Mouse (Mus musculus): ENCODE measurements around the gene Wdr93.

The Wdr93 gene

DNA sequence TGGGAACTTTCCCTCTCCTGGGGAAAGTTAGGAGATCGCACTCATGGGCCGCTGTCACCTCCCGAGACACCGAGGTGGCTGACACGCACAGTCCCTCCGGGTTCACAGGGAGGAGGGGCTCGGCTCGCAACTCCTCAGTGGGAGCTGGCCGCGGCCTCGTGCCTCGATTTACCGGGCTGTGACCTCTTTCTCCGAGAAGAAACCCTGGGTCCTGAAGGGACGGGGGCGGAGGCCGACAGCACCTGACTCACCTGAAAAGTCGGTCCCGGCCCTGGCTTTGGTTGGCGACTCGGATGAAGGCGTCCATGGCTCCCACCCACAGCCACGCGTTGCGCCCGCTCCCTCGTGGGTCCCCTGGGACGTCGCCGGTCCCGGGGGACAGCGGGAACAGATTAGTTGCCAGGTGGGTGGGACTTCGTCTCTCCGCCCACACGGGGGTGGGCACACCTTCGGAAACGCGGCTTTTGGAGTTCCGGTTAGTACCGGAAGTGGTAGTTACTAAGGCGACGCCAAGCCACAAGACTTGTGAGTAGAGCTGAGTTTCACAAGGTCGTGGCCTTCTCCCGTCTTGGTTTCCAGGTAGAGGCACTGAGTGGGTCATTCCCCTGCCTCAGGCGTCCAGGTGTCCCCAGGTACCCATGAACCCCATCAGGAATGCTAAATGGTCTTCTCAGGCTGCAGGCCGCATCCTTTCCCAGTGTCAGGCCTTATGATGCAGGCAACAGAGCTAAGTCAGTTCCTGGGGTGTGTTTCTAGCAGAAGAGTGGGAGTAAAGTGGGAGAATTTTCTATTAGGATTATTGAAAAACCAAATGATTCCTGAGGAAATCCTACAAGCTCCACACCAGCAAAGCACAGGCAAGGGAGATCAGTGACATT is at the start of gene Wdr93, which contains the start of gene Pex11a:
Gene Wdr93, plus strand, starts transcription at position 505 of the 878 bp plus-strand sequence.
Gene Pex11a, minus strand, starts transcription at position 473 of the 878 bp plus-strand sequence.
- DNase-seq, result peak; percentile 72

DNA sequence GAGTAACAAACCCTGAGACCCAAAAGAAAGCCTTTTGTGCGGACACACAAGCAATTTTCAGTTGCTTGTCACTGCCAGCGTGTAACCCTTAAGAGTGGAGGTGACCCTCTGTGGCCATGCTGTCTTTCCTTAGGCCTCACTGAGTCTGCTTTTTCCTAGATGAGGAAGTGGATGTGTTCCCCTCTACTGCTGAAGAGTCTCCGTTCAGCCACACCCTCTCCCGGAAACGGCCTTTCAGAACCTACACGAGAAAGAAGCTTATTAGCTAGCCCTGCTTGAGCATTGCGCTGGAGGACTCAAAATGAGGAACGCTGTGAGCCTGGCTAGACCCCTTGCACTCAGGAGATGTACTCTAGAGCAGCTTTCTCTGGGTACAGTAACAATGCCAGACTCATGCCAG is 46.5 kb upstream of the Wdr93 start:
- no peak for DNase-seq

DNA sequence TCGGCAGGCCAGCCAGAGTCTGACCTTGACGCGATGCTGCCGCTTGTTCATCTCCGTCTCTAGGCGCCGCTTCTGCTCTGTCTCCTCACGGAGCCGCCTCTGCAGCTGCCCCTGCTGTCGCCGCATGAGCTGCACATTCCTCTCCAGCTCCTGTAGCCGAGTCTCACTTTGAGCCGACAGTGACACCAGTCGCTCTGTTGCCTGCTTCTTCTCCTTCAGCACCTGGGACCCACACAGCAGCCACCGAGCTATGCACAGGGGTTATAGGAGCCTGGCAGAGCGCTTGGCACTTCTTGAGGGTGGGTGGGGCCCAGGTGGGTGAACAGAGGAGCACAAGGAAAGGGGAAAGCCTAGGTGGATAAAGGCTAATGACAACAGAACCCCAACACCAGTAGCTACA is 40.2 kb upstream of the Wdr93 start:
- DNase-seq, result no peak

DNA sequence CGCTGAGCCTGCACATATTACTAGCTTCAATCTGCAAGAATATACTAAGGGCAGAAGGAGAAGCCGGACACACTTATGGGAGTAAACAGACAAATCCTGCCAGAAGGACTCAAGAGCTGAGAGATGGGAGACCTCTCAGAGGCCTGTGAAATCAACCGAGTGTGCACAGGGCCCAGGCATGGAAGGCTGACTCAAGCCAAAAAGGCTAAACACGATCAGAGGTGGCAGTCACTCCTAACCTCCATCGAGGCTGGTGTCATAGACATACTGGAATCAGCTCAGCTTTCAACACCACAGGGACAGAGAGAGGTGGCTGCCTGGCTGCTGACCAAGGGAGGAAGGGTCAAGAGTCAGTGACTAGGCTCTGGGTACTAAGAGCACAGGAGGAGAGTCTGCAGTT is 37.8 kb upstream of the Wdr93 start:
- no peak for DNase-seq

DNA sequence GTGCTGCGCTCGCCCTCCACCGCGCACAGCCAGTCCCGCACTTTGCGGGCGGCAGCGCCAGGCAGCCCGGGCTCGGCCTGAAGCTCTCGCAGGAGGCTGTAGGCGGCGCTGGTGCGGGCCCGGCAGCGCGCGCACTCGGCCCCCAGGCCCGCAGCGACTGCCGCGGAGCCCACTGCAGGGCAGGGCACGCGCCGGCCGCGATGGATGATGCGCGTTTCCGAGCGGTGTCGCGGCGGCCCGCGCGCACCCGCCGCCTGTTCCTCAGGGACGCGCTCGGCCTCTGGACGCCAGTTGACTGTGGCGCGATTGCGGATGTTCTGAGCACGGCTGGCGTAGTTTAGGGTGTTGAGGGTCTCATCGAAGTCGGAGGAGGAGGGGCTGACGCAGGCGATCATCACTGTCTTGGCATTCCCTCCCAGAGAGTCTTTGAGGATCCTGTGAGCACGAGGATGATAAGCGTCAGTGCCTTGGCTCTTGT is 32.8 kb upstream of the Wdr93 start:
- peak; percentile 63 for DNase-seq

DNA sequence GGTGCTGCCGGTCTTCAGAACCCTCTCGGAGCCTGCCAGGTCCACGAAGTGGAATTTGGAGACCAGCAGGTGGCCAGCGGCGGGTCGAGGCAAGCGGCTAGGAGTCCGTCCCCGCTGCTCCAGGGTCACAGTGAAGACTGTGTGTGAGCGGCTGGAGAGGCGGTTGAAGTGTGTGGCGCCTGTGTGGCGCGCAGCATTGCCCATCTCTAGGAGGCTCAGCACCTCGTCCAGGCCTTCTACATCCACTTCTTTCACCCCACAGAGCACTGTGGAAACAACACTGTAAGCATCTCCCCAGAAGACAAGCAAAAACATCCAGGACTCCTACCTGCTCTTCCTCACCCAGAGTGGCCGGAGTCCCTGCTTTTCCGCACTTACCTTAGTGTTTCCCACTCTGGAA is 32.1 kb upstream of the Wdr93 start:
- peak; percentile 30 for DNase-seq

DNA sequence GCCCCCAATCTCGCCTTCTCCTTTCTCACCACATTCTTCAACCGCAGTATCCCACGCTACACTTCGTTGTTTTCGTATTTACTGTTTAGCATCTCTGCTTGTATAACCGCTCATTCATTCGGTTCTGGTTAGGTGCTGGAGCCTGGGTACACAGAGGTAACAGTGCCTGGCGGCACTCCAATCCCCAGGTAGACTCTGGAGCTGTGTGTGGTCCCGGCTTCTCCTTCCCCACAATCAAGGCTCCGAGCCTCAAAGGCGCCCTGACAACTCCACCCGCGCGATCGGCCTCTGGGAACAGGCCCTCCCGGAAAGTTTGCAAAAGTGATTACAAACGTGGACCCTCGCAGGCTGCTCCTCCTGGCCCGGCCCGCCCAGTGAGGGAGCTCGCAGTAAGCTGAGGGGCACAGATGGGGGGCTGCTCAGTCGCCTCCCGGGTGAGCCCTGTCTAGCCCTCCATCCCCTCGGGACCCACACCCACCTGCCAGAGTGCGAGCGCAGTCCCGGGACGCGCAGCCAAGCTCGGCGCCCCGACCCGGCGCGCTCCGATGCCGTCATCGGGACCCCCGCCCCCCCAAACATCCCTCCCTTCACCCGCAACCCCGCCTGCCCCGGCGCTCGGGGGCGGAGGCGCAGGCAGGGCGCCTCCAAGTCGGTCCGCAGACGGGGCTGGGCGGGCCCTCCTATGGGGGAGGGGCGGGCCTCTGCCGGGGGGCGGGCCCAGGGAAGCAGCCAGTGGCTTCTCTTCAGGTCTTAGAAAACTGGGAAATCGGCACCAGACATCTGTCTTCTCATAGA is 27.6 kb upstream of the Wdr93 start, which contains the start of gene Kif7:
Gene Kif7, minus strand, starts transcription at position 534 of the 795 bp plus-strand sequence.
- no peak for DNase-seq

DNA sequence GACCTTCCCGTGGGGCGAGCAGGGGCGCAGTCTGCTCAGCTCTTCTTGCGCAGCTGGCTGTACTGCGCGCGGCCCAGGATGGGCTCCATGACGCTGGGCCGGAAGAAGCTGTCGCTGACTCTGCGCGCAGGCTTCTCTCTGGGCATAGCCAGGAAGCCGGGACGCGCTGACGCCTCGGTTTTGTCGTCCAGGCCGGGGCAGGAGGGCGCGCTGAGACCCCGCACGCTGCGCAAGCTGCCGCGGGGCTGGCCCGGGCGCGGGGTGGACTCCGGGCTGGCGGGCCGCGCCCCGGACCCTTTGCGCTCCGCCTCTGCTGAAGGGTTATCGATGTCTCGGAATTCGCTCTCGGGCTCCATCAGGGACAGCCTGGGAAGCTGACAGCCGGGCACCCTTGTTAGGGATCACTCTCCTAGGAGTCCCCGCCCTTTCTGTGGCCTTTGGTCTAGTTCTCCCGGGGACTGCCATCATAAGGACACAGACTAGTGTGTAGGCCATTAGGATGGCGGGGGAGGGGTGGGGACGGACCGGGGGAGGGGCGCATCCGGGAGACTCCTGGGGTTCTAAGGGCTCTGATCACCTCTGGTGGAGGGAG is 21.5 kb upstream of the Wdr93 start:
- no peak for DNase-seq

DNA sequence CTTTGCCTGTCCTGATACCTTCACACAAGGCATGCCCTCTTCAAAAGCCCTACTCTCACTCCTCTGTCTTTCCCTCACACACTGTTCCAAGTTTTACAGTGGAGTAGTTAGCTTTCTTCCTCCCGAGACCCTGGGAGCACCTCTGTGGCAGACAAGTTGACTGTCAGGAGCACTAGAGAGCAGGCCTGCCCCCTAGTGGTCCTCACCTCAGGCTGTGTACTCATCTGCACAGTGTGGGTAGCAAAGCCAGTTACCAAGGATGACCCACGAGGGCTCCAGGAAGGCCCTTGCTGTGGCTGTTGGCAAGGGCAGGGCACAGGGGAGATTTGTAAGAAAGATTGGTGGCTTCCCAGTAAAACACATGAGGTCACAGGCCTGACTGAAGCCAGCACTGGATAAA is 15.9 kb upstream of the Wdr93 start:
- DNase-seq, result no peak

DNA sequence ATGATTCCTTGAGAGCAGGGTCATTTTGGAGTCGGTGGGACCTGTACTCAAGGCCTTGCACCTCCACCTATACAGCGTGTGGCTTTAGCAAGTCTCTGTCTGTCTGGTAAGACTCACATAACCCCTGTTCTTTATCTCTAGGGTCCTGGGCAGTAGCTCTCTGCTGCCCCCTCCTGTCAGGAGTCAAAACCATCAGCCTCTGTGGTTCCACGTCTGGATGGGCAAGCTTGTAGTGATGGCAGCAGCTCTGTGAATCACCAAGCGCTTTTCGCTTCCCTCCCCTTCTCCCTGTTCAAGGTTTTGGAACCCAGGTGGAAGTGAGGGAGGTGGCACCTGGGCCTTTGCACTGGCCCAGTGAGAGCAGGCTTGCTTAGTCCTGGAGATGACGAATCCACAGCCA is 14.7 kb upstream of the Wdr93 start:
- no peak for DNase-seq

DNA sequence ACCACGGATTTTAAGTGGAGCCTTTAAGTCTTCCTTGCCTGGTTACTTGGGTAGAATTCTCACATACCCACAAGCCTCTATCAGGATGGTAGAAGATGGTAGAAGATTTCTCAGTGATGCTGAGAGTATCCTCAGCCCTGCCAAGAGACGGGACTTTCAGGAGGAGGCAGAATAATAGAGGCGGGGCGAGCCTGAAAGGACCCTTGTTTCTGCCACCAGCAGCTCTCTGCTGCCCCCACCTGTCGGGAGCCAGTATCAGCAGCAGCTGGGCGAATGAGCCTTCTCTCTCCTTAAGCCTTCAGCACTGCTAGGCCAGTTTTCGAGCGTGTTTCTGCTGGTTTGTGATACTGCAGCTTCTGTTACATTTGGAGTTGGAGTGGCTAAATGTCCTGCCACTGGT is 13.8 kb upstream of the Wdr93 start:
- no peak for DNase-seq

DNA sequence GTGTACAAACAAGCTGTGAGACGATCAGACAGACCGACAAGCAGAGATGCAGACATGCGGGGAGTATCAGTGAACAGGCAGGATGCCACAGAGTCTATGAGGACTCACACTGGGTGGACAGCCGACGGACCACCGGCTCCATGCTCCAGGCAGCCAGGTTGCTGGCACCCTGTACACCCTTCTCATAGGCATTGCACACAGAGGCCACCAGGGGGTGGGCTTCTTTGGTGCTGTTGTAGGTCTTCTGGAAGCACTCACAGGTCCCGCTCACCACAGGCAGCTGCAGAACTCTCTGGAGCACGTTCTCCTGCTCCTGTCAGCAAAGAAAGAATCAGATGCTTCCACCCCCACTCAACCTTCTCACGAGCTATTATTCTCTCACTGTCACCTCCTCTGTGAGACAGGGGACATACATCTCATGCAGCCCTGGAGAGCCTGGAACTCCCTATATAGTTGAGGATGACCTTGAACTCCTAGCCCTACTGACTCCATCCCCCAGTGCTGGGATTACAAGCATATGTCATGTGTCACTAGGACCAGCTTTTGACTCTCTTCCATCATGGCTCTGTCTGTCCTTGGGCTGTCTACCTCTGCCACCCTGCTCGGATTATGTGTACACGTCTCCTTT is 13.1 kb upstream of the Wdr93 start:
- no peak for DNase-seq

DNA sequence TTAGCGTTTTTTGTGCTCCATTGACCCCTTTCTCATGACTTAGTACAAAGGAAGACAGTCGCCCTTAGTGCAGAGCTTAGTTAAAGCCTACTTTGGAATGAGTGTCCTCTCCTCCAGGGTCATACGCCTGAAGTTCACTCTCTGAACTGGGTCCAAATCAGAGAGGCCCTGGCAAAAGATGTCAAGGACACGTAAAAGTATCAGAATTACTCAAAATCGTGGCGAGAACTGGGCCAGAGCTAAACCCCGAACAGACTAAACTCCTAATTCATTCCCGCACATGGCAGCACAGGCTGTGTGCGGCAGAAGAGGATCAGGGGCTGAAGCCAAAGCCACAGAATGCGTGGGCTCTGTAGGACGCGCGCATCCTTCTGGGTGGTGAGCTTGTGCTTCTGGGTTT is 11.5 kb upstream of the Wdr93 start:
- DNase-seq, result no peak

DNA sequence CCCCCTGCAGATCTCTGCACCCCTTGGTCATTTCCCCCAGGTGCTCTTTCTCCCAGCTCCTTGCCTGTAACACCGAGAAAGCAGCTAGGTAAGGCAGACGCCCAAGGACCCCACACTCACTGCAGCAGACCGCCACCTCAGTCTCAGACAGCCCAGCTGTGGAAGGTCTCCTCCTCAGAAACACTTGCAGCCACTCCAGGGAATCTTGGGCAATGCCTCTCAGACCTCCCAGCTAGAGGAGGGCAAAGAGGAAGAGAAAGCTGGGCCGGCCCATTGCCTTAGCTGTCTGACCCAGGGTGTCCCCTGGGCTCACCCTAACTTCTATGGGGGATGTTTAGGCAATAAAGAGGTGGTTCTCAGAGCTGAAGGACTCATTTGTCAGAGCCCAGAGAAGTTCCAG is 10.3 kb upstream of the Wdr93 start, which contains the start of gene Plin1:
Gene Plin1, minus strand, starts transcription at position 282 of the 400 bp plus-strand sequence.
- DNase-seq, result no peak

DNA sequence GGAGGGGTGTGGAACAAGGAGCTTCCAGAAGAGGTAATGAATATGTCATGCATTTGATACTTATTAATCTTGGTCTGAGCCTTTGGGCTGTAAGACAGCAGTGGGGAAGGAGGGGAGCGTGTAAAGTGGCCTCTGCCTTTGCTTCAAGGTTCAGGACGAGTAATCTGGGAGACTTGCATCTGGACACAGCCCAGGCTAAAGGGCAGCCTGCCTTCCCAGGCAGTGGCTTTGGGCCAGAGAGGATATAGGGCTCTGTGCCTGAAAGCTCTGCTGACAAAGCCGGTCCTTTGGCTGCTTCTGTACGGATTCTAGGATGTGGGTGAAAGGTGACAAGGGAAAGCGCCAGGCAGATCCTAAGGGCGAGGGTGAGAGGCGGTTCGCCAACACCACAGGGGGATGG is 8.4 kb upstream of the Wdr93 start:
- DNase-seq, result no peak

DNA sequence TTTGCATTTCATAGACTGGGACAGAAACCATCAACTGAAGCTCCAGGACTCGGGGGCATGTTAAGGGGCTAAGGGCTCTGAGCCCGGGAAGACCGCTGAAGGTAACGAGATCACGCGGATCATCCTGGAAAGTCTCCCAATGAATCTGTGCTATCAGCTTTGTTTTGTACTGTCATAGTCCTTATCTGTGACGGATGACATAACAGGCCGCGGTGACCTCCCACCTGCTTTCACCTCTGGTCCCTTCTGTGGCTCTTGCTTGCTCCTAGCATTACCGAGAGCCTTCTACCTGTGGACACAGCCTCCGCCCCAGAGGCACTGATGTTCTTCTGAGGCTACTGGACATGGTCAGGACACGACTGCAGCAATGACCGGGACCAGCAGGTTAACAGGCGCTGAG is 6.5 kb upstream of the Wdr93 start:
- DNase-seq, result no peak

DNA sequence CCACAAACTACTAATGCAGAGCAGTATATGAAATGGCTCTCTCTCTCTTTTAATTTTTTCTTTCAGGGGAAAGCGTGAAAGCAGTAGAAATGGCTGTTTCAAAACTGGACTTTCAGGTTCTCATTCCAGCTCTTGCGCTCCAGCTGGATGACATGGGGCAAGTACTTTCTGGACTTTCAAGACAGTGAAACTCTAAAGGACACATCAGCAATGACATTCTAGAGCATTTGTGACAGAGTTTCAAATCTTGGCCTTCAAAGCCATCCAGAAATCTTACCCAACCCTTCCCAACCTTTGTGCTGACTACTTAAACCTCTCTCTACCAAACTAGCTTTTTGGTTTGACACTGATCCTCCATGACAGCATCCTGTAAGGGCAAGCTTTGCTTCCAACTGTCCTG is 4.0 kb upstream of the Wdr93 start:
- no peak for DNase-seq

DNA sequence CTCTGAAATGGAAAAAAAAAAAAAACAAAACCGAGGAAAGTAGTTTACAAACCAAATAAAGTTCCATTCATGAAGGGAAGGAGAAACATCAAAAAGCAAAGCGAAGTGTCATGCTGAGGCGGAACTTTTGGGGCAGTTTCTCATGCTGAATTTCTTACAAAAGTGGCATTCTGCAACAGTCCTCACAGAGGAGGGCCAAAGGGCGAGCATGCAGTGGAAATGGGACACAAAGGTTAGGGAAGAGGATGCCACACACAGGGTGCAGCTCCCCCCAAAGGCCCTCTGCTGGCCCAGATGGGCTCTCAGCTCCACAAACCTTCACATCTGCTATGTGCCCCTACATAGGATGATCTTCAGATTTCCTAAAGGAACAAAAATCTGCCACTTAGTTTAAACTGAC is 2.7 kb upstream of the Wdr93 start:
- DNase-seq, result no peak

DNA sequence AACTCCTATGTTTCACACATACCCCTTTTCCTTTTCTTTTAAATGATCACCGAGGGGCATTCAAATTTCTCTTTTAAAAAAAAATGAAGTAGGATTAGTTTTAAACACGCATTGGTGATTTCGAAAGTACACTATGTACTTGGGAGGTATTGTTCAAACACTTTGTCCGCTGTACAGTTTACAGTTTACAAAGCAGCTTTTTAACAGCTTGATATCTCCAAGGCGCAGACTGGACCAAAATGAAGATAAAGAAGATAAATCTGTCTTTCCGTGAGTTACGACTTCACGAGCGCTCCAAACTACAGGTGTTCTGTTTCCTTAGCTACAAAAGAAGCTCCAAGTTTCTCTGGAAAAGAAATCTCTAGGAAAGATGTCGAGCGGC is 695 bp upstream of the Wdr93 start:
- no peak for DNase-seq

DNA sequence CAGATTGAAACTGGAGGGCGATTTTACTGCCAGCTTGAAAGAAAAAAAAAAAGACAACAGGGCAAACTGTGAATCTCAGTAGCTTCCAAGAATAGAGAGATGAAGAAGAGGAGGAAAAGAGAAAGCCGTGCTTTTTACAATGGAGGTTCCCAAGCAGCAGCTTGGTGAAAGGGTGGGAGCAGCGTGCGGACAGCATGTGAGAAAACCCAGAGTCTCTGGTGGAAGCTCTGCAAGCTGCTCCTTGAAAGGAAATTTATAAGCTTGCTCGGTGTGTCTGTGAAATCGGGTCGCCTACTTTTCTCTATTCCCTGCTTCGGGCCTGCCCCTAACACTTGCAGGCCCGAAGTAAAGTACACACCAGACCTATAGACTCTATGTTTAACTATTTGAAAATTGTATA is 1.1 kb downstream of the Wdr93 start:
- DNase-seq, result no peak

DNA sequence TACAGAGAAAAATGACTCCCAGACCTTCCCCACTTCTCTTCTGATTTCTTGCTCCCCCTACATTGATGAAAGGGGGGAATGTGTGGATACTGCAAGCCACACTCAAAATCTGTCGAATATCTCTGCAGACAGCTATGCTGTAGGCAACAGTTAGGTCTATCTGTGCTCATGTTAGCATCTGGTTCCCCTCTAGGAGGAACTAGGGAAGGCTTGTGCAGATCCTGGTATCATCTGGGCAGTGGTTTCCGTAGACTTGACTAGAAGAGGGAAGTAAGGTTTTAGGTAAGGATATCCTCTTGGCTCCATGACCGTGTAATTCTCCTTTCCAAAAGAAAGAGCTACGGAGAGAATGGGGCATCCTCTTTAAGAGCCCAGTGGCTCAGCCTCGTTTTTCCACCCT is 1.6 kb downstream of the Wdr93 start:
- DNase-seq, result no peak

DNA sequence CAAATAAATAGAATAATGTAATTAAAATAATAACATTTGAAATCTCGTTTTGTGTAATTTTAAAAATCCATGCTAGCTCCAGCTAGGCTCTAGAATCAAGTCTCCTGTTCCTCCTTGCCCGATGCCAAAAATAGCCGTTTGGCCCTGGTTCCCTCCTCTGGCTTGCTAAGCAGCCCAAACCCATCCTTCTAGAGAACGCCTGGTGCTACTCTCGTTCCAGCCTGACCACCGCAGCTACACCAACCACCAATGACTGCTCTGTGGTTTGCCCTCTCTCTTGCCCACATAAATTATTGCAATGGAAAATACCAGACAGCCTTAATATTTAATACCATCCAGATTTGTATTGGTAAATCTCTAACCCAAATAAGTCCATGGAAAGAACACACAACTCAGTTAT is 4.7 kb downstream of the Wdr93 start:
- no peak for DNase-seq

DNA sequence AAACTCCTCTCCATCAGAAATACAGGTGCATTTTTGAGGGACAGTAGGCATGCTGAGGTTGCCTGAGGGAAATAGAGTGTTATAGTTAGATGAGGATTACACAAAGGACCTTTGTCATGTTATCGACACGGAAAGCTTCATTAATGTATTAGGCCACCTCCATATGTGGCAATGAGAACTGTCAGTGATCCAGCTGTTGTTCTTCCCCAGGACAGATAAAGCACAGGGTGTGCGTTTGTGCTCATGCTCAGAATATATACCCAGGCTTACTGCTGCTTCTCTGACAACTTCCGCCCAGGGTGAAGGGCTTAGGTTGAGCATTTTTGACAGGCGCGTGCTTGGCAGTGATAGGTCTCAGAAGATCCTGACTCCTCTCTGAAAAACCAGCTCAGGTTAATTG is 6.5 kb downstream of the Wdr93 start:
- DNase-seq, result no peak

All from cerebellum, adult 11-12 months (tissue).